In the genomic region with DNA sequence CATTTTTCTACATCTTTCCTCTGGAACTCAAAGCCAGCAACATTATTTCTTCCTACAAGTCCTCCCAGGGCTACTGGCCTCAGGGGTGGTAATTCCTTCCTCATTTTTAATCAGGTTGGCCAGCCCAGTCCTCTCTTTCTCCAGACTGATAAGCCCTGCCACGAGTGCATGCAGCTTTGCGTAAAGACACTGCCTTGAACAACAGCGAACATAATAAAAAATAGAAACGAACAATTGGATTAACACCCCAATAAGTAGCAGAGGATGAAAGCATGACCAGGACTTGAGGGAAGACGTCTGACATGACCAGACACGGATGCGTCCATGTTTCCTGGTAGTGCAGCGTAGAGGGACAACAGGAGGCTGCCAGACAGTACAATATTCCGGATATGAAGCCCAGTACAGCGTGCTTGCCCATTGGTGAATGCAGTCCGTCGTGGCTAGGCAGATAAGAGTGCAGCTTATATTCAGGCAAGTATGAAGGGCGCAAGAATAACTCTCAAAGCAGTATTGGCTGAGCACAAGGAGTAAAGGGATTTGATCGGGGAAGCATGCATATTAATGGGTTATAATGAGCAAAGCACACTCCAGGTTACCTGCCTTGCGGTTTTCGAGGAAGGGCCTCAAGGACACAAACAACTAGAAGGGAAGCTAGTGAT, we compare ENCODE assay signal across 8 mouse cellular contexts. TPM values are rescaled to one million over a fixed set of nuclear protein-coding genes. Genes with fewer than 3 reads are reported as not detected.
A peak's percentile ranks its signal among the peaks of the same experiment; 100 is the strongest.
DNase-seq lines count a peak whose midpoint lies in the region; ATAC-seq and TF ChIP-seq lines count a peak whose summit lies in the region.

No protein-coding gene starts in this region.

- no peak for TF ChIP-seq POLR2A in brain, embryonic 14.5 days (IDR thresholded peaks at IDR 0.05; ENCODE audit: borderline replicate concordance, extremely low read depth, insufficient read depth, insufficient read length, poor library complexity, severe bottlenecking)

- peak overlapping the region; percentile 57; the same call in 1 of the 2 replicates for H3K27ac ChIP-seq in heart, embryonic 11.5 days (ENCODE audit: low read depth, low read length)
- no peak overlapping the region for H3K27ac ChIP-seq in hindbrain, embryonic 11.5 days (ENCODE audit: low read depth, low read length)
- no peak overlapping the region for H3K27ac ChIP-seq in midbrain, embryonic 11.5 days (ENCODE audit: low read depth, low read length)
- H3K27ac ChIP-seq in layer of hippocampus, adult 2 months, result no peak overlapping the region

- intact Hi-C loops in heart, postnatal 36 days (cut with DNase I), result loop anchor here (2.0 to 5.0 kb wide), 3 partner anchors 37 to 201 kb away; a partner anchor contains a TSS
- intact Hi-C loops in left cerebral cortex, postnatal 25 days (cut with DNase I), result no loop called here

- ATAC-seq in heart, embryonic 11.5 days (replicated peaks; ENCODE audit: insufficient number of reproducible peaks, low FRiP score, low TSS enrichment), result 0 out of 2 replicates have a peak, but pooled peaks have one; percentile 27
- ATAC-seq in hindbrain, embryonic 11.5 days (ENCODE audit: low FRiP score), result 0 out of 2 replicates have a peak, but pooled peaks have one; percentile 0
- ATAC-seq in midbrain, embryonic 11.5 days (ENCODE audit: low FRiP score), result no peak; the same call in 1 of the 2 replicates

- no peaks in the 10 kb centered on the region for H3K36me3 ChIP-seq in heart, embryonic 11.5 days (ENCODE audit: control insufficient read depth, insufficient read depth, low read length)
- no peaks in the 10 kb centered on the region for H3K36me3 ChIP-seq in hindbrain, embryonic 11.5 days (ENCODE audit: control insufficient read depth, insufficient read depth, low read length)
- no peaks in the 10 kb centered on the region for H3K36me3 ChIP-seq in midbrain, embryonic 11.5 days (ENCODE audit: control insufficient read depth, insufficient read depth, low read length)

- DNase-seq in heart, postnatal 36 days, result no peak
- peak; percentile 47 for DNase-seq in brain, embryonic 14.5 days (ENCODE audit: low read depth)
- DNase-seq in hindbrain, embryonic 11.5 days (ENCODE audit: low spot score), result peak; percentile 24
- peak; percentile 87 for DNase-seq in midbrain, embryonic 11.5 days (ENCODE audit: low spot score, missing footprints)
- no peak for DNase-seq in left cerebral cortex, postnatal 25 days (ENCODE audit: low spot score in 2 of 2)
- DNase-seq in layer of hippocampus, adult 2 months (ENCODE audit: low spot score in 2 of 2), result no peak
- no peak for DNase-seq in right cerebral cortex, postnatal 14 days

- no peaks in the 10 kb centered on the region for H3K27me3 ChIP-seq in heart, embryonic 11.5 days (ENCODE audit: control insufficient read depth, insufficient read depth, low read length)
- H3K27me3 ChIP-seq in hindbrain, embryonic 11.5 days (ENCODE audit: control insufficient read depth, insufficient read depth, low read length), result no peaks in the 10 kb centered on the region
- H3K27me3 ChIP-seq in midbrain, embryonic 11.5 days (ENCODE audit: control insufficient read depth, insufficient read depth, low read length), result no peaks in the 10 kb centered on the region

- no peak overlapping the region; the same call in 1 of the 2 replicates for H3K9ac ChIP-seq in heart, embryonic 11.5 days (ENCODE audit: low read depth, low read length)
- peak overlapping the region; percentile 27; the same call in 1 of the 2 replicates for H3K9ac ChIP-seq in hindbrain, embryonic 11.5 days (ENCODE audit: low read depth, low read length)
- H3K9ac ChIP-seq in midbrain, embryonic 11.5 days (ENCODE audit: low read length), result no peak overlapping the region

- peak overlapping the region; percentile 78 for H3K4me2 ChIP-seq in heart, embryonic 11.5 days
- peak overlapping the region; percentile 48 for H3K4me2 ChIP-seq in hindbrain, embryonic 11.5 days (replicated peaks; ENCODE audit: low read depth, low read length)
- peak overlapping the region; percentile 45 for H3K4me2 ChIP-seq in midbrain, embryonic 11.5 days

- TF ChIP-seq CTCF in brain, embryonic 14.5 days (IDR thresholded peaks at IDR 0.05; ENCODE audit: borderline replicate concordance, extremely low read depth, insufficient read depth, insufficient read length), result no peak
- no peak for TF ChIP-seq CTCF in layer of hippocampus, adult 2 months (conservative IDR thresholded peaks at IDR 0.05)

- H3K9me3 ChIP-seq in heart, embryonic 11.5 days (replicated peaks; ENCODE audit: control insufficient read depth, low read length), result no peaks in the 10 kb centered on the region
- no peaks in the 10 kb centered on the region for H3K9me3 ChIP-seq in hindbrain, embryonic 11.5 days (ENCODE audit: control insufficient read depth, low read length)
- H3K9me3 ChIP-seq in midbrain, embryonic 11.5 days (ENCODE audit: control insufficient read depth, low read length), result no peaks in the 10 kb centered on the region

- WGBS in heart, embryonic 11.5 days (ENCODE audit: insufficient replicate concordance), result 23% methylated on average over 16 of the region's 16 CpGs
- 50% methylated on average over 16 of the region's 16 CpGs for WGBS in hindbrain, embryonic 11.5 days
- WGBS in midbrain, embryonic 11.5 days, result 46% methylated on average over 16 of the region's 16 CpGs

- peak overlapping the region; percentile 87 for H3K4me3 ChIP-seq in heart, embryonic 11.5 days (ENCODE audit: low read depth, low read length)
- H3K4me3 ChIP-seq in hindbrain, embryonic 11.5 days (ENCODE audit: low read depth, low read length), result peak overlapping the region; percentile 82; the same call in 1 of the 2 replicates
- H3K4me3 ChIP-seq in midbrain, embryonic 11.5 days (ENCODE audit: low read depth, low read length), result peak overlapping the region; percentile 85
- H3K4me3 ChIP-seq in layer of hippocampus, adult 2 months, result no peak overlapping the region; the same call in 1 of the 2 replicates

- H3K4me1 ChIP-seq in heart, embryonic 11.5 days (ENCODE audit: control insufficient read depth, insufficient read depth, low read length), result peaks cover 21% of the 10 kb centered on the region
- H3K4me1 ChIP-seq in hindbrain, embryonic 11.5 days (replicated peaks; ENCODE audit: control insufficient read depth, insufficient read depth, low read length), result no peaks in the 10 kb centered on the region
- peaks cover 9% of the 10 kb centered on the region for H3K4me1 ChIP-seq in midbrain, embryonic 11.5 days (ENCODE audit: control insufficient read depth, insufficient read depth, low read length)

RNA-seq across cellular contexts. Expression of a gene that starts 0.9 kb away (rescaled TPM):
- 11.2 and 13.1 TPM in 2 replicates for polyA plus RNA-seq in heart, embryonic 11.5 days (2014; fragmentation: Nextera tagmentation; extraction: Ambion mirVana)
- 10 to 100 TPM; 31.3 to 33.1 TPM for total RNA-seq in heart, postnatal 36 days (2021)
- 21.0 and 31.1 TPM in 2 replicates for polyA plus RNA-seq in brain, embryonic 14.5 days (2012; rRNA removed)
- 24.8 and 30.2 TPM in 2 replicates for polyA plus RNA-seq in hindbrain, embryonic 11.5 days (2014; fragmentation: Nextera tagmentation; extraction: Ambion mirVana)
- 19.2 and 19.3 TPM in 2 replicates for polyA plus RNA-seq in midbrain, embryonic 11.5 days (2014; fragmentation: Nextera tagmentation; extraction: Ambion mirVana)
- total RNA-seq in left cerebral cortex, postnatal 25 days (2021), result 10 to 100 TPM; 11.9 to 13.3 TPM
- total RNA-seq in layer of hippocampus, adult 2 months (2021), result 10 to 100 TPM; 11.3 TPM

Comparison
In these comparisons a context has a peak if more than half of its experiments do, and no peak if none do; other contexts are left out.
1. DNase-seq: peak in brain, embryonic 14.5 days (single experiment), hindbrain, embryonic 11.5 days (single experiment) and midbrain, embryonic 11.5 days (single experiment); none in heart, postnatal 36 days (0 of 2), left cerebral cortex, postnatal 25 days (0 of 2), layer of hippocampus, adult 2 months (0 of 2) and right cerebral cortex, postnatal 14 days (single experiment).
2. Peak in every context shown above with its lines, with median percentiles within 50 percentile points of each other: H3K4me2 ChIP-seq.